Mouse (Mus musculus) leukemia stem cell, adult 10-12 weeks (primary cell): ENCODE results near the gene Kif1a. TPM values are rescaled to one million over a fixed set of nuclear protein-coding genes. Genes with fewer than 3 reads are reported as not detected.

ENCODE experiments used
- polyA plus RNA-seq: library from polyadenylated mRNA; stranded (reverse); fragments of >175 nt; gene quantifications from 2 replicates; pipeline ENCODE4 v1.2.3, GENCODE M21; 2012; ENCODE audit warnings: low replicate concordance

Gene Kif1a
- polyA plus RNA-seq, result 0.28 and 0.50 TPM in 2 replicates

GRCm38 (mm10) chr1:93101571-93102061 lies at the start of gene Kif1a:
Gene Kif1a, minus strand, starts transcription at chr1:93101951.

GRCm38 (mm10) chr1:93135036-93135526 lies 33.3 kb upstream of the Kif1a start, which contains the start of gene Agxt:
Gene Agxt, plus strand, starts transcription at chr1:93135240.

GRCm38 (mm10) chr1:93006061-93006460 lies 95.7 kb downstream of the Kif1a start, which contains the start of gene Aqp12:
Gene Aqp12, plus strand, starts transcription at chr1:93006334.

Other genes starting within 250 kb of the Kif1a start
- 0.07 TPM in 1 of 2 replicates, not detected in the other for gene Ankmy1, start 199.0 kb downstream of the Kif1a start, polyA plus RNA-seq
- gene Dusp28, start 195.0 kb downstream of the Kif1a start, polyA plus RNA-seq, result 6.7 and 13.6 TPM in 2 replicates
- 177 and 193 TPM in 2 replicates for gene Rnpepl1, start 191.2 kb downstream of the Kif1a start, polyA plus RNA-seq
- 20.1 and 32.2 TPM in 2 replicates for gene Capn10, start 167.6 kb downstream of the Kif1a start, polyA plus RNA-seq
- 1.0 and 2.8 TPM in 2 replicates for gene Gpr35, start 151.1 kb downstream of the Kif1a start, polyA plus RNA-seq
- 0.16 TPM in 1 of 2 replicates, not detected in the other for gene Aqp12, start 95.6 kb downstream of the Kif1a start, polyA plus RNA-seq
- not detected in 2 replicates for gene Agxt, start 33.3 kb upstream of the Kif1a start, polyA plus RNA-seq
- 0.07 TPM in 1 of 2 replicates, not detected in the other for gene 2310007B03Rik, start 59.0 kb upstream of the Kif1a start, polyA plus RNA-seq
- gene Crocc2, start 66.8 kb upstream of the Kif1a start, polyA plus RNA-seq, result not detected in 2 replicates
- 0.12 and 0.56 TPM in 2 replicates for gene Sned1, start 133.9 kb upstream of the Kif1a start, polyA plus RNA-seq
- 1.8 and 5.3 TPM in 2 replicates for gene Mterf4, start 204.0 kb upstream of the Kif1a start, polyA plus RNA-seq
- gene Ppp1r7, start 240.9 kb upstream of the Kif1a start, polyA plus RNA-seq, result 0.92 and 7.7 TPM in 2 replicates
- 1.8 and 6.4 TPM in 2 replicates for gene Pask, start 241.5 kb upstream of the Kif1a start, polyA plus RNA-seq